Mouse (Mus musculus) kidney, adult 2 months (tissue): ENCODE data around the gene Gpc5. TPM values are rescaled to one million over a fixed set of nuclear protein-coding genes. Genes with fewer than 3 reads are reported as not detected.

Experiments used
- DNase-seq: peaks from one replicate; pipeline ENCODE4 v3.0.0; 2021
- H3K27ac ChIP-seq: fragments of 200-500 bp; 2 replicates; pipeline ENCODE4 v1.5.1; 2012; ENCODE audit warnings: low read depth, low read length, control low read depth, inconsistent platforms; ENCODE audit not compliant: insufficient read depth
- H3K27me3 ChIP-seq: fragments of 200-500 bp; replicated peaks from 2 replicates; pipeline ENCODE4 v1.6.1; 2012; ENCODE audit warnings: mild to moderate bottlenecking, moderate library complexity, low read length, inconsistent platforms; ENCODE audit not compliant: control insufficient read depth, insufficient read depth
- H3K36me3 ChIP-seq: fragments of 200-500 bp; 2 replicates; pipeline ENCODE4 v1.6.1; 2012; ENCODE audit warnings: mild to moderate bottlenecking, moderate library complexity, low read length, inconsistent platforms; ENCODE audit not compliant: control insufficient read depth, insufficient read depth
- H3K4me1 ChIP-seq: fragments of 200-500 bp; 2 replicates; pipeline ENCODE4 v1.6.1; 2011; ENCODE audit warnings: low read length; ENCODE audit not compliant: control insufficient read depth, insufficient read depth
- H3K4me3 ChIP-seq: fragments of 200-500 bp; 2 replicates; pipeline ENCODE4 v1.5.1; 2011; ENCODE audit warnings: mild to moderate bottlenecking, low read depth, low read length, control low read depth; ENCODE audit not compliant: insufficient read depth
- CTCF ChIP-seq: fragments of 200-500 bp; conservative IDR thresholded peaks from 2 replicates; pipeline ENCODE4 v1.5.1; 2011; ENCODE audit warnings: low read depth, mild to moderate bottlenecking, control low read depth, low read length, moderate library complexity, mixed read lengths; ENCODE audit not compliant: insufficient read depth, insufficient read length
- POLR2A ChIP-seq: fragments of 200-500 bp; IDR thresholded peaks from one replicate; pipeline ENCODE4 v1.6.1; 2011; ENCODE audit warnings: low read depth, low read length, control low read depth
- WGBS: fragments of 180-500 bp; shearing (Covaris S2); methylation state at CpG from one replicate; pipeline ENCODE4 v1.1.7; 2018; 5-methylcytosine and 5-hydroxymethylcytosine counted together
- polyA plus RNA-seq: library from polyadenylated mRNA; depleted of rRNA; stranded (reverse); fragments of >200 nt; gene quantifications from 2 replicates; pipeline ENCODE4 v1.2.3, GENCODE M21; 2012

Gpc5 gene
- polyA plus RNA-seq, 1 experiment, result 0.69 TPM

GRCm38 (mm10) chr14:115444789-115445770, 353.1 kb downstream of the Gpc5 start:
- TF ChIP-seq POLR2A (no peak), CTCF (no peak)
- 46% methylated on average over 10 of the region's 10 CpGs for WGBS
- peak overlapping the region; percentile 46 for H3K27ac ChIP-seq
- H3K4me3 ChIP-seq, result no peak overlapping the region
- H3K4me1 ChIP-seq, result peaks cover 3% of the 10 kb centered on the region; the same call in 1 of the 2 replicates
- peak; percentile 64 for DNase-seq
- H3K36me3 ChIP-seq, result no peaks in the 10 kb centered on the region
- no peaks in the 10 kb centered on the region for H3K27me3 ChIP-seq

GRCm38 (mm10) chr14:115450938-115451337, 358.9 kb downstream of the Gpc5 start:
- no peak overlapping the region for H3K4me3 ChIP-seq
- no peaks in the 10 kb centered on the region for H3K27me3 ChIP-seq
- DNase-seq, result peak; percentile 38
- TF ChIP-seq POLR2A, result no peak
- no peak; the same call in 1 of the 2 replicates for TF ChIP-seq CTCF
- H3K27ac ChIP-seq, result no peak overlapping the region
- WGBS, result 46% methylated on average over 2 of the region's 2 CpGs
- no peaks in the 10 kb centered on the region for H3K4me1 ChIP-seq
- no peaks in the 10 kb centered on the region for H3K36me3 ChIP-seq

- no peak overlapping the region for H3K27ac ChIP-seq
- H3K4me1 ChIP-seq, result no peaks in the 10 kb centered on the region
- no peak for DNase-seq
- no peaks in the 10 kb centered on the region for H3K27me3 ChIP-seq
- 51% methylated on average over 5 of the region's 5 CpGs for WGBS
- H3K4me3 ChIP-seq, result no peak overlapping the region
- no peaks in the 10 kb centered on the region for H3K36me3 ChIP-seq
- TF ChIP-seq POLR2A (no peak), CTCF (no peak)
Measured at GRCm38 (mm10) chr14:115467960-115468359, 375.9 kb downstream of the Gpc5 start.

DNA sequence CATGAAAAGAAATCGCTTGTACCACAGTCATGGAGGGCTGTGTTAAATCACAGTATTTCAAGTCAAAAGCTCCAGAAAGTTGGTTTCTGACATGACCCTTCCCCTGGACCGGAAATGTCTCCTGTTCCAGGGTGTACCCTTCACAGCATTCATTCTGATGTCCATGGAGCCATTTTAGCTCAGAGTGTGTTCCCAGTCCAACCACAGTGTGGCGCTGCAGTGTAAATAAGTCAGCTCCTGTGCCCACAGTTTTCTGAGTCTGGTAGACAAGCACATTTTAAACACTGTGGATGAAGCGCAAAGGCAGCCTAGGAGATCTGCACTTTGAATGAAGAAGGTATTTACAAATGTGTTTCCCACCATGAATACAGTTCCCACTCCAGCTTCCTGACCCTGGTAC, 383.2 kb downstream of the Gpc5 start:
- TF ChIP-seq CTCF (peak; percentile 37), POLR2A (no peak)
- no peaks in the 10 kb centered on the region for H3K4me1 ChIP-seq
- H3K36me3 ChIP-seq, result no peaks in the 10 kb centered on the region
- no peaks in the 10 kb centered on the region for H3K27me3 ChIP-seq
- DNase-seq, result no peak
- no peak overlapping the region for H3K27ac ChIP-seq
- 52% methylated on average over 4 of the region's 4 CpGs for WGBS
- no peak overlapping the region for H3K4me3 ChIP-seq

GRCm38 (mm10) chr14:115477360-115477759, 385.3 kb downstream of the Gpc5 start:
- Histone ChIP-seq H3K27me3 (no peaks in the 10 kb centered on the region), H3K4me1 (no peaks in the 10 kb centered on the region), H3K36me3 (no peaks in the 10 kb centered on the region), H3K4me3 (no peak overlapping the region), H3K27ac (no peak overlapping the region)
- TF ChIP-seq POLR2A (no peak), CTCF (no peak)
- WGBS, result 56% methylated on average over 14 of the region's 14 CpGs
- no peak for DNase-seq

DNA sequence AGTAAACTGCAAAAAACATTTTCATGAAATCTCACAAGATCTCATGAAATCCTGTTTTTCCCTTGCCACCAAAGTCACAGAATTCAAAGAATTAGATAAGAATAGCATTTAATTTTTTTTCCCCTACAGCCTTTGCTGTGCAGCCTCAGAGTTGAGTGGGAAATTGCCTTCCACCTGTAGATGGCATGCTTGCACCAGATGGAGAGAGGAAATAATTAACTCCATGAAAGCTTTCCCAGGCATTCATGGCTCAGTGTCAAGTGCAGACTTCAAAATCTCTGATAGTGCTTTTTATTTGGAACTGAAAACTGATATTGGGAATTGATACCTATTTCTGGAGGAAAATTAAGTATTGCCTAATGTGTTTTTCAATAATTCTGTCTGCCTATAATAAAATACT, 393.1 kb downstream of the Gpc5 start:
- H3K4me1 ChIP-seq, result no peaks in the 10 kb centered on the region
- peak; percentile 45 for DNase-seq
- no peak overlapping the region for H3K4me3 ChIP-seq
- TF ChIP-seq POLR2A (no peak), CTCF (peak; percentile 56)
- no peaks in the 10 kb centered on the region for H3K27me3 ChIP-seq
- H3K36me3 ChIP-seq, result no peaks in the 10 kb centered on the region
- no peak overlapping the region for H3K27ac ChIP-seq

DNA sequence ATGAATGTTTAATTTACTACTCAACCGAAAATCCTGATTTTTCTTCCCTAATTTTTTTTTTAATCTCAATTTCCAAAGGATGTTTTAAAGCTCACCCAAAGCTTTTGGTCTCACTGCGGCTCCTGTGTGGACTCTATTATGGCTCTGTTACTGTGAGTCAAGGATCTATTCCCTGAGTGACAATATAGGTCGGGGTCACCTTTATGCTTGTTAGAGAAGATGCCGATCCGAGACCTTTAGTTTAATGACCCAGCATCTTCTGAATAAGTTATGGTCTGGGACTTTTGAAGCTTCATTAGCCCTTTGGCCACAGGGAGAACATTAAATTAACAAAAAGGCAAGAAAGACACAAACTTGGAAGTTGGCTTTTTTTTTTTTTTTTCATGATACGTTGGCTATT, 408.8 kb downstream of the Gpc5 start:
- 46% methylated on average over 6 of the region's 6 CpGs for WGBS
- no peak overlapping the region for H3K27ac ChIP-seq
- no peaks in the 10 kb centered on the region for H3K4me1 ChIP-seq
- no peak overlapping the region for H3K4me3 ChIP-seq
- no peak for DNase-seq
- H3K27me3 ChIP-seq, result no peaks in the 10 kb centered on the region
- TF ChIP-seq CTCF, result no peak
- TF ChIP-seq POLR2A, result no peak
- H3K36me3 ChIP-seq, result no peaks in the 10 kb centered on the region
